ENCODE assay signal across 36 mouse cellular contexts in the genomic region with DNA sequence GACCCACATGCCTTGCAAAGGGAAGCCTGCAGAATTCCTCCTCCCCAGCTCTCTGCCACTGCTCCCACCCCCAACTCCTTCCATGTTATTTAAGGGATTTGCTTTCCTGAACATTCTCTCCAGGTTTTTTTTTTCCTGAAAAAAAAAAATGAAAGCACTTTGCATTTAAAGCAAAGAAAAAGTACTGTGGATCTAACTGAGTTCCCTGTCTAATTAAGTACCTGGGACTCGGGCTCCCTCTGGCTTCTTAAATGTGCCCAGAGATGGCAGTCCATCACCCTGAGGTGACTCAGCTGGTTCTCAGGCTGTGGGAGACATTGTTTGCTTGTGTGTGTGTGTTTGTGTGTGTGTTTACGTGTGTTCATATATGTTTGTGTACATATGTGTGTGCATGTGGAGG.
DNase-seq lines count a peak whose midpoint lies in the region; ATAC-seq and TF ChIP-seq lines count a peak whose summit lies in the region.
"Had no signal": no experiment of that assay in that cellular context is flagged by ENCODE, and none has a peak within 500 bp of the region (broad histone marks: within the 10 kb centered on the region; RNA-seq: fewer than 3 reads in every experiment).

No protein-coding gene starts in this region.

- no peaks in the 10 kb centered on the region for H3K36me3 ChIP-seq in stomach, postnatal 0 days (ENCODE audit: control insufficient read depth, insufficient read depth, low read length)
- no peaks in the 10 kb centered on the region for H3K36me3 ChIP-seq in midbrain, embryonic 14.5 days (ENCODE audit: control insufficient read depth, insufficient read depth, low read length)
- H3K36me3 ChIP-seq: embryonic facial prominence, embryonic 13.5 days; forebrain, embryonic 10.5 days; G1E; heart, embryonic 10.5 days; heart, embryonic 15.5 days; hindbrain, embryonic 12.5 days; limb, embryonic 10.5 days; limb, embryonic 15.5 days; liver, embryonic 13.5 days; midbrain, embryonic 13.5 days had no signal

- H3K4me3 ChIP-seq in left cerebral cortex, adult 2 months: no peak overlapping the region
- H3K4me3 ChIP-seq in stomach, postnatal 0 days (ENCODE audit: low read depth, low read length): no peak overlapping the region
- no peak overlapping the region for H3K4me3 ChIP-seq in midbrain, embryonic 14.5 days (replicated peaks; ENCODE audit: low read depth, low read length)
- H3K4me3 ChIP-seq: embryonic facial prominence, embryonic 13.5 days; forebrain, embryonic 10.5 days; heart, embryonic 10.5 days; heart, embryonic 15.5 days; hindbrain, embryonic 12.5 days; limb, embryonic 10.5 days; limb, embryonic 15.5 days; liver, embryonic 13.5 days; midbrain, embryonic 13.5 days had no signal

- H3K9ac ChIP-seq in stomach, postnatal 0 days (ENCODE audit: low read length): no peak overlapping the region
- H3K9ac ChIP-seq in midbrain, embryonic 14.5 days (replicated peaks; ENCODE audit: low read length): no peak overlapping the region
- H3K9ac ChIP-seq: embryonic facial prominence, embryonic 13.5 days; heart, embryonic 15.5 days; hindbrain, embryonic 12.5 days; limb, embryonic 15.5 days; liver, embryonic 13.5 days; midbrain, embryonic 13.5 days had no signal

- no peaks in the 10 kb centered on the region for H3K9me3 ChIP-seq in stomach, postnatal 0 days (ENCODE audit: control insufficient read depth, low read length)
- H3K9me3 ChIP-seq in midbrain, embryonic 14.5 days (ENCODE audit: control insufficient read depth, low read length): no peaks in the 10 kb centered on the region
- H3K9me3 ChIP-seq: embryonic facial prominence, embryonic 13.5 days; forebrain, embryonic 10.5 days; heart, embryonic 10.5 days; heart, embryonic 15.5 days; hindbrain, embryonic 12.5 days; limb, embryonic 10.5 days; limb, embryonic 15.5 days; liver, embryonic 13.5 days; midbrain, embryonic 13.5 days had no signal

- TF ChIP-seq CTCF in left cerebral cortex, adult 2 months (IDR thresholded peaks at IDR 0.05): peak; percentile 44
- peak; percentile 54 for TF ChIP-seq CTCF in stomach, postnatal 0 days (IDR thresholded peaks at IDR 0.05; ENCODE audit: low read depth)

- H3K27me3 ChIP-seq in stomach, postnatal 0 days (ENCODE audit: control insufficient read depth, insufficient read depth, low read length): no peaks in the 10 kb centered on the region
- no peaks in the 10 kb centered on the region for H3K27me3 ChIP-seq in midbrain, embryonic 14.5 days (ENCODE audit: control insufficient read depth, insufficient read depth, low read length)
- H3K27me3 ChIP-seq: embryonic facial prominence, embryonic 13.5 days; heart, embryonic 15.5 days; hindbrain, embryonic 12.5 days; limb, embryonic 15.5 days; liver, embryonic 13.5 days; midbrain, embryonic 13.5 days; Patski had no signal

- H3K4me2 ChIP-seq in stomach, postnatal 0 days (replicated peaks; ENCODE audit: low read depth): no peak overlapping the region
- no peak overlapping the region for H3K4me2 ChIP-seq in midbrain, embryonic 14.5 days (ENCODE audit: low read length)
- H3K4me2 ChIP-seq: embryonic facial prominence, embryonic 13.5 days; heart, embryonic 15.5 days; hindbrain, embryonic 12.5 days; limb, embryonic 15.5 days; liver, embryonic 13.5 days; midbrain, embryonic 13.5 days had no signal

- H3K27ac ChIP-seq in left cerebral cortex, adult 2 months: no peak overlapping the region
- no peak overlapping the region for H3K27ac ChIP-seq in stomach, postnatal 0 days (replicated peaks)
- no peak overlapping the region for H3K27ac ChIP-seq in midbrain, embryonic 14.5 days (replicated peaks; ENCODE audit: low read depth, low read length)
- H3K27ac ChIP-seq: embryonic facial prominence, embryonic 13.5 days; forebrain, embryonic 10.5 days; heart, embryonic 10.5 days; heart, embryonic 15.5 days; hindbrain, embryonic 12.5 days; hindbrain, postnatal 0 days; limb, embryonic 10.5 days; limb, embryonic 15.5 days; liver, embryonic 13.5 days; macrophage; midbrain, embryonic 13.5 days had no signal

- intact Hi-C loops in left cerebral cortex, adult 2 months (cut with DNase I): loop anchor here (2.0 kb wide), 1 partner anchor 154 kb away; no protein-coding TSS in a partner anchor

- TF ChIP-seq EP300 in stomach, postnatal 0 days (optimal IDR thresholded peaks at IDR 0.05): no peak

- H3K4me1 ChIP-seq in stomach, postnatal 0 days (replicated peaks; ENCODE audit: control insufficient read depth, insufficient read depth): no peaks in the 10 kb centered on the region
- H3K4me1 ChIP-seq in midbrain, embryonic 14.5 days (ENCODE audit: control insufficient read depth, insufficient read depth, low read length): no peaks in the 10 kb centered on the region
- H3K4me1 ChIP-seq: embryonic facial prominence, embryonic 13.5 days; forebrain, embryonic 10.5 days; hindbrain, embryonic 12.5 days; limb, embryonic 10.5 days; liver, embryonic 13.5 days; midbrain, embryonic 13.5 days had no signal

- ATAC-seq in frontal cortex, adult (ENCODE audit: low TSS enrichment): peak; percentile 81; the same call in 1 of the 2 replicates
- no peak for ATAC-seq in stomach, postnatal 0 days (ENCODE audit: low FRiP score, low TSS enrichment)
- ATAC-seq in midbrain, embryonic 14.5 days (ENCODE audit: low FRiP score, low TSS enrichment): no peak
- ATAC-seq: forebrain, embryonic 16.5 days; hindbrain, postnatal 0 days; intestine, embryonic 16.5 days; lung, postnatal 0 days; midbrain, embryonic 13.5 days; Patski had no signal

- DNase-seq in frontal cortex, postnatal 14 days (ENCODE audit: low spot score in 2 of 2): no peak
- no peak for DNase-seq in left cerebral cortex, adult 2 months (ENCODE audit: extremely low spot score in 1 of 2, low spot score in 2 of 2)
- DNase-seq in left cerebral cortex, adult 9 months (ENCODE audit: low spot score in 2 of 2): no peak
- DNase-seq in NIH3T3 (ENCODE audit: low read depth): peak; percentile 6
- DNase-seq in stomach, postnatal 0 days (ENCODE audit: low spot score): no peak
- no peak for DNase-seq in midbrain, embryonic 14.5 days
- DNase-seq: adrenal gland, postnatal 10 days; cerebellum, adult 11 months; cerebellum, adult 9-10 months; cerebellum, postnatal 36 days; gastrocnemius, postnatal 14 days; heart, postnatal 36 days; kidney, adult 9 months; kidney, postnatal 14 days; liver, embryonic 13.5 days; lung, adult 18-20 months; retina, postnatal 1 day; right cerebral cortex, postnatal 25 days; spleen, adult 18-20 months; thymus, postnatal 14 days had no signal

- 63% methylated on average over 2 of the region's 2 CpGs for WGBS in stomach, postnatal 0 days
- WGBS in midbrain, embryonic 14.5 days: 84% methylated on average over 2 of the region's 2 CpGs
